Mouse (Mus musculus) heart, postnatal 0 days (tissue): ENCODE data around the gene Nup107.

Experiments used
- CTCF ChIP-seq: IDR thresholded peaks from 2 replicates; pipeline ENCODE4 v1.5.1; 2016; ENCODE audit warnings: antibody characterized with exemption, control low read depth, low read depth
- EP300 ChIP-seq: IDR thresholded peaks from 2 replicates; pipeline ENCODE4 v1.6.1; 2016; ENCODE audit warnings: antibody characterized with exemption, low read depth

DNA sequence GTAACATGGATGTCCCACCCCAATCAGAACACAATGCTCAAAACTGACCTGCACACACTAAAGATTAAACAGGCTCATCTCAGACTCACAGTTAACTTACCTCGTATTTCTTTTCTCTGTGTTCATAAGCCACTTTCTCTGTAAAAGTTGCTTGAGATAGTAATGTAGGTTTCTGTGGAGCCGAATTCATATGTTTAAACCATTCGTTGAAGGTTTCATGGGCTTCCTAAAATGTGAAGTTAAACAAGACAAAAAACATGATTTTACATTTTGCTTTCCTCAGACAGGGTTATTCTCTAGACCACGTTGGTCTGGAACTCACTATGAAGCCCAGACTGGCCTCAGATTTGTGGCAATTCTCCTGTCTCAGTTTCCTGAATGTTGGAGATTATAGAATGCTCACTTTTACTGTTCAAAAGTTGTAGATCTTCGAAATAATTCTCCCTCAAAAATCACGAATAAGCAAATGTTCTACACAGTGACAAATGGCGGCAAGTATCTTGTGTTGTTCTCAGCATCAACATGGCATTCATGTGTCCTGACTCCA, 34.6 kb downstream of the Nup107 start:
- TF ChIP-seq CTCF: no peak
- TF ChIP-seq EP300: no peak
